Mouse (Mus musculus) C2C12 (cell line): ENCODE results near the gene Tubb2b.

Experiments used
- CTCF ChIP-seq: IDR thresholded peaks from one replicate; pipeline ENCODE4 v1.5.1; 2011; ENCODE audit not compliant: control insufficient read depth, insufficient read depth, insufficient read length
- MYOD1 ChIP-seq: IDR thresholded peaks from one replicate; pipeline ENCODE4 v1.6.1; 2011; ENCODE audit warnings: low read depth; ENCODE audit not compliant: control insufficient read depth, insufficient read length
- USF1 ChIP-seq: IDR thresholded peaks from one replicate; pipeline ENCODE4 v1.6.1; 2011; ENCODE audit warnings: low read depth, mild to moderate bottlenecking, control low read depth, moderate library complexity

- TF ChIP-seq CTCF (no peak), USF1 (no peak), MYOD1 (no peak)
Measured at GRCm38 (mm10) chr13:34157596-34158157, 27.4 kb upstream of the Tubb2b start.
